Mouse (Mus musculus) embryonic fibroblast, embryonic 13.5 days (primary cell): ENCODE data around the gene Zfp383. TPM values are rescaled to one million over a fixed set of nuclear protein-coding genes. Genes with fewer than 3 reads are reported as not detected.
"Not testable (repeated sequence)": the region's sequence is repeated elsewhere in the genome, so short reads cannot be mapped to it uniquely, and the experiment has no call there.

Source experiments
- H3K27ac ChIP-seq: 2 replicates; pipeline ENCODE4 v1.5.1; 2012; ENCODE audit warnings: low read length, control low read depth, inconsistent platforms; ENCODE audit not compliant: insufficient read depth
- H3K4me1 ChIP-seq: 2 replicates; pipeline ENCODE4 v1.6.1; 2011; ENCODE audit warnings: low read length; ENCODE audit not compliant: control insufficient read depth, insufficient read depth
- H3K4me3 ChIP-seq: 2 replicates; pipeline ENCODE4 v1.5.1; 2011; ENCODE audit warnings: mild to moderate bottlenecking, control low read depth, low read length; ENCODE audit not compliant: insufficient read depth
- CTCF ChIP-seq: IDR thresholded peaks from 2 replicates; pipeline ENCODE4 v1.5.1; 2011; ENCODE audit warnings: mild to moderate bottlenecking, control low read depth, low read length, moderate library complexity, borderline replicate concordance; ENCODE audit not compliant: insufficient read depth
- POLR2A ChIP-seq: IDR thresholded peaks from 2 replicates; pipeline ENCODE4 v1.6.1; 2011; ENCODE audit warnings: low read depth, mild to moderate bottlenecking, control low read depth, low read length, moderate library complexity
- polyA plus RNA-seq: library from polyadenylated mRNA; stranded (reverse); fragments of >200 nt; gene quantifications from 2 replicates; pipeline ENCODE4 v1.2.4, GENCODE M21; 2011; ENCODE audit warnings: low read depth; ENCODE audit not compliant: missing spikeins, insufficient read length

Zfp383 gene
- polyA plus RNA-seq, 1 experiment, result 11.6 TPM

DNA sequence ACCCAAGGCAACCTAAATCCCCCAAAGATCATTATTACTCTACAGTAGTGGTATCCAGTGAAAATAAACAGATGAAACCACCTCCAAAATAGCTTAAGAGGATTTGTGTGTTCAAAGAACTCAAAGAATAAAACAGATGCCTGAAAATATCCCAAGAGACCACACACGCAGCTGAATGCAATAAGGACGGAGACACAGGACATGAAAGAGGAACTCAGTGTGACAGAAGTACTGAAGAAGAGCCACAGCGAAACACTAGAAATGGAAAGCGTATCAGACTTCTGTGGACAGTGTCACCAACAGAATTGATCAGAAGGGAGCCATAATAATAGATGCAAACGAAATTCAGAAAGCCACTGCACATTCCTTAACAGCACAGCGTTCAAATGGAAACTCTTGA, 30.8 kb downstream of the Zfp383 start:
- no peak for TF ChIP-seq POLR2A
- TF ChIP-seq CTCF, result no peak
- no peak overlapping the region for H3K4me3 ChIP-seq
- H3K27ac ChIP-seq, result no peak overlapping the region
- H3K4me1 ChIP-seq, result no peaks in the 10 kb centered on the region

DNA sequence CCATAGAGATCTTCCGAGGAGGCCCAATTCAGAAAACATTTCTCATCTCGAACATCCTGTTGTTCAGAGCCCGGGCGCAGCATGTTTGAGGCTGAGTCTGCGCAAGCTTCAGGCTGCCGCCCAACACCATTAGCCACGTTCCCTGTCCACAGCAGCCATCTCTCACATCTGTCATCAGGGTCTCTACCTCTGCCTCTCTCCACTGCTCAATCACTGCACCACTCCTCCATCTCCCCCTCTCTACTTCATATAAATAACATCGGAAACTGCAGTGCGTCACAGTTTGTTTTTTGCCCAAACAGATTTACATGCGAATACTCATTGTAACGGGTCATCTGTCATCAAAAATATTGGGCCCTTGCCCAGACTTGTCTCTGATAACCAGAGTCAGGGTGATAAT, 33.0 kb downstream of the Zfp383 start:
- Histone ChIP-seq H3K4me1 (no peaks in the 10 kb centered on the region), H3K27ac (no peak overlapping the region), H3K4me3 (no peak overlapping the region)
- no peak for TF ChIP-seq POLR2A
- no peak for TF ChIP-seq CTCF

DNA sequence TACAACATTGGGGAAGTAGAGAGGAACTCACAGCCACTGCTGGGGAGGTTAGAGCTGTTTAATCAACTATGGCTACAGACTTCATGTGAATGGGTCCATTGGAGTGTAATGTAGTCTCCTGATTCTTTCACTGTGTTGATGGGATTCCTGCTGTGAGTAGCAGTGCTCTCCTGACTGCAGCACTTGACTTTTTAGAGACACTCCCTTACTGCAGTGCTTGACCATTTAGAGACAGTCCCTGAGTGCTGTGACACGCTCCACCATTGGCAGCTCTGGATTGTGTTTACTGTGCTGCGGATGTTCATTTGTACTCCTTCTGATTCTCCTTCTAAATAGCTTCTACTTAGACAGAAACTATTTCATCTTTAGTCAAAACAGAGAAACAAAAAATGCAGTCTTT, 34.7 kb downstream of the Zfp383 start:
- no peak overlapping the region for H3K27ac ChIP-seq
- no peak for TF ChIP-seq POLR2A
- no peaks in the 10 kb centered on the region for H3K4me1 ChIP-seq
- H3K4me3 ChIP-seq, result no peak overlapping the region

DNA sequence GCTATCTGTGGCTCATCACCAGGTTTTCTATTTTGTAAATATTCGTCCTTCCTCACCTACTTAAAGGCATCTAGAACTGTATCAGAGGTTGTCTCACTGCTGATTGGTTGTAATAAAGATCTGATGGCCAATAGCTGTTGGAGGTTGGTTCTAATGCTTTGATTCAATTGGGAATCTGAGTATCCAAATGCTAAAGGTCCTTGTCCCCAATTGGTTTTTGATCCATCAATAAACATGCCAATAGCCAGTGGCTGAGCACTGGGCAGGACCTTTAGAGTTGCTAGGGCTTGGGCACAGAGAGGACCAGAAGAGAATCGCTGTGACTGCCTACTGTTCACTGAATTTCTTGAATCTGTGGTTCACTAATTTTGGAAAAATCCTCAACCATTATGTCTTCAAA, 35.7 kb downstream of the Zfp383 start:
- TF ChIP-seq CTCF (no peak), POLR2A (no peak)
- H3K4me1 ChIP-seq, result no peaks in the 10 kb centered on the region
- no peak overlapping the region for H3K4me3 ChIP-seq
- H3K27ac ChIP-seq, result no peak overlapping the region

DNA sequence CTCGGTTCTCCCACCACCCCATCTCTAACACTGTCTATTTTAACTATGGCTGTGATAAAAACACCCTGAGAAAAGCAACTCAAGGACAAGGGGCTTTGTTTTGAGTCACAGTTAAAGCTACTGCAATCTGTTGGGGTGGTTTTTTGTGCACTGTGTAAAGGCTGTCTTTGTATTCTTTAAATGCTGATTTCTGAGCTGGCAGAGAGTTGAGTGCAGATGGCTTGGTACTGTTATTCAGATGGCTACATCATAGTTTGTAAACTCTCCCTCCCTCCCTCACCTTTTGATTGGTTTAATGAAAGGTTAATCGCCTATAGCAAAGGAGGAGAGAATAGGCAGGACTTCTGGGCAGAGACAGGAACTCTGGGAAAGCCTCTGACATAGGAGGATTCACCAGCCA, 36.2 kb downstream of the Zfp383 start:
- H3K27ac ChIP-seq, result no peak overlapping the region
- TF ChIP-seq POLR2A (no peak), CTCF (no peak)
- H3K4me3 ChIP-seq, result no peak overlapping the region

DNA sequence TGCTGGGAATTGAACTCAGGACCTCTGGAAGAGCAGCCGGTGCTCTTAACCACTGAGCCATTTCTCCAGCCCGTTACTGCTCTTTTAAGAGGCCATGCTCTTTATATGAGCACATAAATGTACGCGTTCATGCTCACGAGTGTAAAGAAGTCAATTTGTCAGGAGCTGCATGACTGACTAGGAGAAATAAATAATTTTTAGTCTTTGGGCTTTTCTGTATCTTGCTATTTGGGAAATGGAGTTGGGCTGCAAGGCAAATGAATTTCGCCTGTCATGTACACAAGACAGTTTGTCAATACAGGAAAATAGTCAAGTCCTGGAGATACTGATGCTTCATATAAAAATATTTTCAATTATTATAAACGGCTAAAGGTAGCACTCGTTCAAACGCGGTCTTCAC, 45.1 kb downstream of the Zfp383 start:
- Histone ChIP-seq H3K4me1 (no peaks in the 10 kb centered on the region), H3K27ac (peak overlapping the region; percentile 95), H3K4me3 (peak overlapping the region; percentile 54)
- TF ChIP-seq POLR2A, result no peak
- no peak for TF ChIP-seq CTCF

More for the DNA sequence above, 36.2 kb downstream of the Zfp383 start:
- no peaks in the 10 kb centered on the region for H3K4me1 ChIP-seq

DNA sequence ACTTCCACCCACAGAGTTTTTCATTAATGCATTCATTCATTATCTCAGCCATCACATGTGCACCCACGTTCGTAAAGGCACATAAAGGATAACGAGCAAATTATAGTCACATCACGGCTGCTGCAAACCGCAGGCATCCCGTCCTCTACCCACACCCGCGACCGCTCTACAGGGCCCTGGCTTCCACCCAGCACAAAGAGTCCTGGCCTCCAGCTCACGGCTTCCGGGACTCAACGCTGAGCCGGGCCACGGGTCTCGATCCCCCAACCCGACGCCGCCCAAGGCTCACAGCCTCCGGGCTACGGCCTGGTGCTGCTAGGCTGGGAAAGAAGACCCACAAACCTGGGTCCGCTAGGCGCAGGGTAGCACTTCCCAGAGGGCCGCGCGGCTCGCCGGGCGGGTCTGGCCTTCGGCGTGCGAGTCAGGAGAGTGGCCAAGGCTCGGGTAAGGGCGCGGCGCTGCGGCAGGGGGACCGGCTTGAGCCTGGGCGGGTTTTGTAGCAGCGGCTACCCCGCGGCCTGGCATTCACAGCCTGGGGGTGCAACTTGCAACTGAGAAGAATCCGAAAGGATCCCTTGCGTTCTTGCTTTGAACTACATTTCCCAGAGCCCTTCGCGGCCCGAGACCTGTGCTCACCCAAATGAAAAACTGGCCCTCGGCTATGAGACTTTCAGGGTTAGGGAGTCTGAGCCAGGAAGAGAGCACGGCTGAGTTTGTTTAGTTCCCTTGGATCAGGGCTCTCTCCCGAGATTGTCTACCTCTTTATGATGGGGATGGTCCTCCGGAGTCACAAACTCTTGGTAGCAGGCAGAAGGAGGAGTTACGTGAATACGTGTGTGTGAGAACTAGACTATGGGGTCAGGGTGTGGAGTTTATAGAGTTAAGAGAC, 45.7 kb downstream of the Zfp383 start, which contains the start of gene Zfp74:
Gene Zfp74, minus strand, starts transcription at position 577 of the 889 bp plus-strand sequence.
- Histone ChIP-seq H3K27ac (peak within 1 kb of the TSS; percentile 95), H3K4me3 (peak within 1 kb of the TSS; percentile 54), H3K4me1 (no peaks in the 10 kb centered on the region)
- peak; percentile 66 for TF ChIP-seq POLR2A
- no peak for TF ChIP-seq CTCF

DNA sequence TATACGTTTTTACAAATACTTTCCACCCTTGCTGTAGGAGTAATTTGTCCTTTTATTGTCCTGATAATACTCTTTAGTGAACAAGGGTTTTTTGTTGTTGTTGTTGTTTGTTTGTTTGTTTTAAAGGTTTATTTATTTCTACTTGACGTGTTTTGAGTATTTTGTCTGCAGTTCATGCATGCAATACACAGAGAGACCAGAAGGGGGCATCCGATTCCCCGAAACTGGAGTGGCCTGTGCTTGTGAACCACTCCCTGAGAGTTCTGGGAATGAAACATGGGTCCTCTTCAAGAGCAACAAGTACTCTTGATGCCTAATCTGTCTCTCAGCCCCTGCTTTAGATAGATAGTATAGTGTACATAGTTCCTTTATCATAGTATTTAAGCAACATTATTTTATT, 46.7 kb downstream of the Zfp383 start:
- Histone ChIP-seq H3K4me3 (no peak overlapping the region), H3K27ac (no peak overlapping the region), H3K4me1 (no peaks in the 10 kb centered on the region)
- TF ChIP-seq POLR2A (no peak), CTCF (0 out of 2 replicates have a peak, but pooled peaks have one; percentile 6)

DNA sequence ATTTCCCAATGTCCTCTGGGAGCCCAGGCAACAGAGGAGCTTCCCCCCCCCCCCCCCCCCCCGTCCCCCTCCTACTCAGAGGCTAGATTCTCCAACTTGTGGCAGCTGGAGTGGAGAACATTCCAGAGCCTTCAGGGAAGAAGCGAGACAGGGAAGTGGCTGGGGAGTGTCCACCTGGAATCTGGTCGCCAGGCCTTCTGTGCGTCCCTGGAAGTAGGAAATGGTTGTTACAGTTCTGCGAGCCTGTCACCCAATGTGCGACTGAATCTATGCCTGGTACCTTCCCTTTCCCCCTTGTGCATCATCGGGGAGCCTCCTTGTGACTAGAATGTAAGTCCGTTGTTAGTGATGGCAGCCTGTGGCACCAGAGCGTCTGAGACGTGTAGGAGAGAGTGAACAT, 48.2 kb downstream of the Zfp383 start:
- TF ChIP-seq POLR2A (no peak), CTCF (no peak)
- Histone ChIP-seq H3K4me1 (no peaks in the 10 kb centered on the region), H3K27ac (no peak overlapping the region), H3K4me3 (no peak overlapping the region)

DNA sequence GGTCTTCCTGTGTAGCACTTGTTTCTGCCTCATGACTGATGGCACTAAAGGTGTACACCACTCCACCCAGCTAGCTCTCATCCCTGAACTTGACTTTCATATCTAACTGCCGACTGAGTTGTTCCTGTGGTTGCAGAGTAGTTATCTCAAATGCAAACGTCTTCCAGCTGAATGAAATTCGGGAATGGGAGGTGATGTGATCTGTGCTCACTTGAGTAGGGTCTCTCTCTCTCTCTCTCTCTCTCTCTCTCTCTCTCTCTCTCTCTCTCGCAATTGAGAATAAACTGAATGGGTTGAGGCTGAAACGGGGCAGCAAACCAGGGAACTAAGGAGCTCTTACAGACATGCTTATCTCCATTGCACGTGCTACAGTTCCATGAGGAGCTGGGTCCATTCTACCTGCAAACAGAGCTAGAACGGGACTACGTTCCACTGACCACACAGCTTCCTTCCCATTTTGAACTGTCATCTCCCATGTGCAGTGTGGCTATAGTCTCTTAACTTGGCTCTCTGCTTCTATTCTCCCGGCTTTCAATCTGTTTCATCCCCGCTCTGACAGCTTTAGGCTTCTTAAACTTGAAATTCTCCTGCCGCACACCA, 50.2 kb downstream of the Zfp383 start:
- TF ChIP-seq CTCF (no peak), POLR2A (no peak)
- Histone ChIP-seq H3K4me3 (no peak overlapping the region), H3K4me1 (no peaks in the 10 kb centered on the region), H3K27ac (no peak overlapping the region)

DNA sequence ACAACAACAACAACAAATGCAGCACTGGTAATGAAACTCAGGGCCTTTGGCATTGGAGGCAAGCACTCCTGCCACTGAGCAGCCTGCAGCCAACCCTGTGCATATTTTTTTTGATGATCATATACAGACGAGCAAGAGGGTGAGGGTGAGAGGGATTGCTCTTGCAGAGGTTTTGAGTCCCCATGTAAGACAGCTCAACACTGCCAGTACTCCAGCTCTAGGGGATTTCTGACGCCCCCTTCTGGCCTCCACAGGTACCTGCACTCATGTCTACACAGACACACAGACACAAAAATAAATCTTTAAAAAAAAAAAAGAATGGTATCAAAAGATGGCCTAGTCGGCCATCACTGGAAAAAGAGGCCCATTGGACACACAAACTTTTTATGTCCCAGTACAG, 51.0 kb downstream of the Zfp383 start:
- Histone ChIP-seq H3K4me1 (no peaks in the 10 kb centered on the region), H3K27ac (no peak overlapping the region), H3K4me3 (no peak overlapping the region)
- TF ChIP-seq POLR2A, result no peak
- no peak for TF ChIP-seq CTCF

DNA sequence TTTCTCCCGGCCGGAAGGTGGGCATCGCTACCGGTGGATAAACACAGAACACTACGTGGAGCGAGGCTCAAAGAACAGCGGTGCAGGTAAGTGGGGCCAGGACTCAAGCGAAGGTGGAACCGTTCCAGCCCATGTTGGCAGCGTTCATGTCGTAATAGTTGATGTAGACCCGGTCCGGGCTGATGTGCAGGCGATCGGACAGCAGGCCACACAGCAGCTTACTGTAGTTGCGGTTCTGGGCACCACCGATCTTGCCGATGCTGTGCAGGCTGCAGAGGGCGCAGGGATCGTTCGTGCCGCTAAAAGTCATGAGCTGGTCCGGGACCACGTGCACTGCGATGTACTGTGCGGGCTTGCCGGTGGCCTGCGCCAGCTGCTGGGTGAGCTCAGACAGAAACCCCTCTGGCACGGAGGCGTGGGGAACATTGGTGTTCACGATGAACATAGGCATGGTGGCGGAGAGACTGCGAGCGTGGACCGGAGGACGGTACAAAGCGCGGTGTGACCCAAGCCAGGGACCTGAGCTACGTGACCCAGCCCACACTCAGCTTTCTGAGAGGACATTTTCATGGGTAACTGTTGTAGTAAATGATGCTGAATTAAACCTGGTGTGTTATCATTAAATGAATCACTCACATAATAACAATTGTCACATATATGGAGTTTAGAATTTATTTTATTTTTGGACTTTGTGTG, 57.2 kb downstream of the Zfp383 start:
- H3K4me1 ChIP-seq, H3K27ac ChIP-seq, H3K4me3 ChIP-seq: not testable (repeated sequence)
